In genomic region chr2:61405261-61405660, GRCm38 (mm10) we compare ENCODE assay signal across 19 mouse cellular contexts.
"Had no signal": no experiment of that assay in that cellular context is flagged by ENCODE, and none has a peak within 500 bp of the region (broad histone marks: within the 10 kb centered on the region; RNA-seq: fewer than 3 reads in every experiment).

No protein-coding gene starts in this region.

- H3K9ac ChIP-seq: limb, embryonic 12.5 days; limb, embryonic 15.5 days; liver, embryonic 14.5 days; liver, postnatal 0 days; lung, embryonic 14.5 days; midbrain, embryonic 13.5 days; neural tube, embryonic 13.5 days had no signal

- H3K9me3 ChIP-seq: limb, embryonic 12.5 days; limb, embryonic 15.5 days; midbrain, embryonic 13.5 days; neural tube, embryonic 13.5 days had no signal

- H3K27me3 ChIP-seq: limb, embryonic 12.5 days; limb, embryonic 15.5 days; midbrain, embryonic 13.5 days; neural tube, embryonic 13.5 days had no signal

- ATAC-seq: intestine, embryonic 16.5 days; liver, postnatal 0 days; lung, postnatal 0 days; midbrain, embryonic 13.5 days; midbrain, embryonic 16.5 days had no signal

- H3K36me3 ChIP-seq: limb, embryonic 12.5 days; limb, embryonic 15.5 days; midbrain, embryonic 10.5 days; midbrain, embryonic 13.5 days; neural tube, embryonic 13.5 days had no signal

- H3K4me2 ChIP-seq: limb, embryonic 12.5 days; limb, embryonic 15.5 days; liver, embryonic 11.5 days; lung, embryonic 14.5 days; midbrain, embryonic 13.5 days; neural tube, embryonic 13.5 days had no signal

- H3K27ac ChIP-seq: limb, embryonic 12.5 days; limb, embryonic 15.5 days; liver, embryonic 14.5 days; macrophage; midbrain, embryonic 10.5 days; midbrain, embryonic 13.5 days; neural tube, embryonic 13.5 days had no signal

- H3K4me3 ChIP-seq: limb, embryonic 12.5 days; limb, embryonic 15.5 days; midbrain, embryonic 10.5 days; midbrain, embryonic 13.5 days; myocyte; neural tube, embryonic 13.5 days had no signal

- DNase-seq: kidney, postnatal 10 days; kidney, postnatal 4 days; left cerebral cortex, postnatal 4 days; liver, postnatal 0 days; lung, embryonic 14.5 days; thymus, adult 18-20 months; thymus, postnatal 36 days had no signal
